Mouse (Mus musculus): ENCODE measurements at regions not wholly inside any gene's neighbourhood (a gene's known extent, or its start where the extent isn't known, plus 50 kb on each side); places are given as distances from the start of the nearest gene placed in this dataset.

DNA sequence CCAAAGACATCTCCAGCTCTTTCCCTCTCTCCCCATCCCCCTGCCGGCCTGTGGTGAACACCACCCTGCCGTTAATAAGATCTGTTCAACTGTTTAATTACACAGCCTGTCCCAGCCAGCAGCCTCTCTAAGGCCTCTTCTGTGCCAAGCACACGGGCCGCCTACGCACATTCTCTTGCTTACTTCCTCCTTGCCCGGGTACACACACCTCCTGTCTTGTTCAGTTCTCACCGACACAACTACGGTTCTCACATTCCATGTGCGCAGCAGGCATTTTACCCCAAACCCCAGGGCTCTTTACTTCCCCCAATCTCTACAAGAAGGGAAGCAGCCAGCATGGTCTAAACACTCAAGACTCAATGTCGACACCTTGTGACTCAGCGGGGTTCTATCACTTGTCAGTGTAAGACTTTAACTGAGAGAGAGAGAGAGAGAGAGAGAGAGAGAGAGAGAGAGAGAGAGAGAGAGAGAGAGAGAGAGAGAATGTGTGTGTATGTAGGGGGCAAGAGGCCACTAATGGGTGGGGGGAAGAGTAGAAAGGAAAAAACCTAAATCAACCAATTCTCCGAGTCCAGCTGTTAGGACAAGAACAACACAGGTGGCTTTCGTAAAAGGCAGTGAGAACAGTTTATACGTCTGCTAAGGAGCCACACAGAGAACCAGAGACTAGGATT is 120.8 kb upstream of the Klf14 start:
- no peak overlapping the region for H3K27ac ChIP-seq
- no peak overlapping the region for H3K4me2 ChIP-seq (replicated peaks)
- ATAC-seq (ENCODE audit: low FRiP score, low read depth) = no peak
- H3K27me3 ChIP-seq (replicated peaks) = no peaks in the 10 kb centered on the region
- no peaks in the 10 kb centered on the region; the same call in 1 of the 2 replicates for H3K4me1 ChIP-seq
- no peak overlapping the region for H3K4me3 ChIP-seq
- H3K36me3 ChIP-seq = no peaks in the 10 kb centered on the region
- WGBS = 78% methylated on average over 14 of the region's 14 CpGs
- no peak overlapping the region for H3K9ac ChIP-seq
- H3K9me3 ChIP-seq = no peaks in the 10 kb centered on the region

DNA sequence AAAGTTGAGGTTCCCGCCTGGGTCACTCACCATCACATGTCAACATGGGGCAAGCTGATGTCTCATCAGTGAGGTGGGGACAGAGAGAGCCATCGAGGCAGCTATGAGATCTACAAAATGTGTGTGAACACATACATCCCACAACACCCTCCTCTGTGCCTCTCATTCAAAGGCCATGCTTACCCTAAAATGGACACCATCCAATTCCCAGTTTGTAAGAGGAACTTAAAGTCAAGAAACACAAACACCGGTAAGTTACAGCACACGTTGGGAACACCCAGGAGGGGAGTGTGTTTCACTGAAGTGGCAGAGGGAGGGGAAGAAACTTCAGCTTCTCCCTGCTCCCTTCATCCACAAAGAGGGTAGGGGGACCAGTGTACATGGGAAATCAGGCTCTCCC is 121.4 kb upstream of the Klf14 start:
- Histone ChIP-seq H3K4me1 (no peaks in the 10 kb centered on the region; the same call in 1 of the 2 replicates), H3K4me2 (replicated peaks) (no peak overlapping the region), H3K36me3 (no peaks in the 10 kb centered on the region), H3K27ac (no peak overlapping the region), H3K9ac (no peak overlapping the region), H3K9me3 (no peaks in the 10 kb centered on the region), H3K27me3 (replicated peaks) (no peaks in the 10 kb centered on the region), H3K4me3 (no peak overlapping the region)
- WGBS = 84% methylated on average over 4 of the region's 4 CpGs
- no peak for ATAC-seq (ENCODE audit: low FRiP score, low read depth)

DNA sequence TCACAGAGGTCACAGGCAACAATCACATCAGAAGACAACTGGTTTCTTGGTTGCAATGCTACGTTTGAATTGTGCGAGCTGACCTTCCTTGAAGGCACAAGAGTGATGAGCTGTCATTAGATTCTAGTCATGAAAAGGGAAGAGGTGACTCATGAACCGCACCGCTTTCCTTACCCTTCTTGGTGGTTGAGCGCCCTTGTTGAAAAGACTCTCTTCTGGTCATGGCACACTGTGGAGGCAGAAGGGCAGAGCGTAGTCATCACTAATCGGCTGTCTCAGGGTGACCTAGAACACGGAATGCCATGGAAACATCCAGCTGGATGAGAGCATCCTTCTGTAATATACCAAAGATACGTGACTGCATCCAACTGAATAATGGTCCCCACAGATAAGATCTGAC is 121.8 kb upstream of the Klf14 start:
- no peak for ATAC-seq (ENCODE audit: low FRiP score, low read depth)
- Histone ChIP-seq H3K4me2 (replicated peaks) (no peak overlapping the region), H3K27me3 (replicated peaks) (no peaks in the 10 kb centered on the region), H3K4me3 (no peak overlapping the region), H3K9me3 (no peaks in the 10 kb centered on the region), H3K36me3 (no peaks in the 10 kb centered on the region), H3K9ac (no peak overlapping the region), H3K27ac (no peak overlapping the region), H3K4me1 (no peaks in the 10 kb centered on the region; the same call in 1 of the 2 replicates)
- WGBS = 91% methylated on average over 9 of the region's 9 CpGs

DNA sequence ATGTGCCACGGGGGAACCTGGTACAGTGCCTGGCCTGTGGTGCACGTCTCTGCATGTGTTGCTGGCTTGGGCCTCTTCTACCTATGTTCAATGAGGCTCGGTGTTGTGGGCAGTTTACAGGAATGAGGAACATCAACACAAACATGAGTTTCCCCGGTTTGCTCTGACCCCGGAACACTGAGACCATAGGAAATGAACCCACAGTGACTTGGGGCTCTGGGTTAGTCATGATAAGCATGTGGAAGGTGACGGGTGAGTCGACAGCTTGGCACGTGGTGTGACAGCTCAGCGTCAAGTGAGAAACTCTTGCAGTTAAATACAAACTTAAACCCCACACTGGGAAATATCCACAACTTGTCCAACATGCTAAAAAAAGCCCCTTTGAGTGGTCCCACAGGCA is 122.4 kb upstream of the Klf14 start:
- Histone ChIP-seq H3K4me1 (no peaks in the 10 kb centered on the region; the same call in 1 of the 2 replicates), H3K27me3 (replicated peaks) (no peaks in the 10 kb centered on the region), H3K4me3 (no peak overlapping the region), H3K4me2 (replicated peaks) (no peak overlapping the region), H3K27ac (no peak overlapping the region), H3K9ac (no peak overlapping the region), H3K36me3 (no peaks in the 10 kb centered on the region), H3K9me3 (no peaks in the 10 kb centered on the region)
- WGBS = 95% methylated on average over 9 of the region's 9 CpGs
- ATAC-seq (ENCODE audit: low FRiP score, low read depth) = no peak

DNA sequence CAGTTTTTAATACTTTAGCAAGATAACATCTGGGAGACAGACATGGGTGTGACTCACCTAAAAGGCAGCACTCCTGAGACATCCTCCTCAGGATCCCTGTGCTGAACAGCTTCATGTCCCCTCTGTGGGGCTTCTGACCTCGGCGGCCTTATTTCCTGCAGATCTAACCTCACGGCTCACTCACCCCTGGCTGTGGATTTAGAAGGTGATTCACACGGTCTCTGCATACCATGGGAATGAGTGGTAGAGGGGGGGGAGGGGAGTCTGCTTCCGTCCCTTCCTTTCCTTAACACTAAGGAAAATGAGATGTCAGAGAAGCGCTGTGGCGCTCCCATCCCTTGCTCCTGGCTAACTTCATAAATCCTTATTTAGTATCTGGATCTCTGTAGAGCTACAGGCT is 123.1 kb upstream of the Klf14 start:
- Histone ChIP-seq H3K9me3 (no peaks in the 10 kb centered on the region), H3K9ac (no peak overlapping the region), H3K27ac (no peak overlapping the region), H3K4me2 (replicated peaks) (no peak overlapping the region), H3K4me1 (no peaks in the 10 kb centered on the region), H3K4me3 (no peak overlapping the region), H3K36me3 (no peaks in the 10 kb centered on the region), H3K27me3 (replicated peaks) (no peaks in the 10 kb centered on the region)
- ATAC-seq (ENCODE audit: low FRiP score, low read depth) = no peak
- 73% methylated on average over 7 of the region's 7 CpGs for WGBS

DNA sequence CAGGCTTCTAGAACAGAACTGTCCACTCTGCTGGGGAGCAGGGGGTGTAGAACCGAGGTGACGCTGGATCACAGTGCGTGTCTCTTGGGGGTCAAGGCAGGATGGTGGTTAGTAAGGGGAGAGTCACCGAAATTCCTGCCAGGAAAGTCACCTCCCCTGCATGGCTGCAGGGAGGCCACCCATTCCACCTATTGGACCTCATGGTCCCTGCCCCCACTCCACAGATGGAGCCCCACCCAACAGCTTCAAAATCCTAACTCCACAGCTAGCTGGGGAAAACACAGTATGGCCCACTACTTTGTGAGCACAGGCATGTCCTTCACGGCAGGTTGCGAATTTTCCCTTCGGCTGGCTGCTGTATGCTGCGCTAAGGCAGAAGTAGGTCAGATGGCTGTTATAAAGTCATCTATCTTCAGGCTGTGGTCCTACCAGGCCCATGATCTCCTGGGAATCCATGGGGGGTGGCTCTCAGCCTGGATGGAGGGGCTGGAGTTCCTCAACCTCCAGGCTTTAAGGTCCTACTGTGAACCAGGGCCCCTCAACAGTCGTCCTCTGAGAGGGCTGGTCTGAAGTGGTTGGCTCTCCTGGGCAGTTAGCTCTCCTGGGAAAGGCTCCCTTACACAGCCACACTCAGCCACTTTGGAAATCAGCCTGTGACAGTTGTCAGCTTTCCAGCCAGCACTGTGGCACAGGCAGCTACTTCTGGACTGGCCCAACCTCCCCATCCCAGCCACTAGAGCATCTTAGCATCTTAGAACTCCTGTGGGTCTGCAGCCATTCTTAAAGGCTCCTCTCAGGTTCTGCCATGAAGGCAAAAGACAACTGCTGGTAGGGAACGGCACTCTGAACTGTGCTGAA is 124.0 kb upstream of the Klf14 start:
- no peaks in the 10 kb centered on the region for H3K27me3 ChIP-seq (replicated peaks)
- H3K4me1 ChIP-seq = 0 out of 2 replicates have a peak, but pooled peaks cover 5% of the 10 kb centered on the region
- H3K9me3 ChIP-seq = no peaks in the 10 kb centered on the region
- ATAC-seq (ENCODE audit: low FRiP score, low read depth) = no peak
- H3K4me2 ChIP-seq (replicated peaks) = no peak overlapping the region
- H3K4me3 ChIP-seq = no peak overlapping the region
- WGBS = 75% methylated on average over 10 of the region's 10 CpGs
- no peak overlapping the region for H3K27ac ChIP-seq
- H3K36me3 ChIP-seq = no peaks in the 10 kb centered on the region
- H3K9ac ChIP-seq = no peak overlapping the region

DNA sequence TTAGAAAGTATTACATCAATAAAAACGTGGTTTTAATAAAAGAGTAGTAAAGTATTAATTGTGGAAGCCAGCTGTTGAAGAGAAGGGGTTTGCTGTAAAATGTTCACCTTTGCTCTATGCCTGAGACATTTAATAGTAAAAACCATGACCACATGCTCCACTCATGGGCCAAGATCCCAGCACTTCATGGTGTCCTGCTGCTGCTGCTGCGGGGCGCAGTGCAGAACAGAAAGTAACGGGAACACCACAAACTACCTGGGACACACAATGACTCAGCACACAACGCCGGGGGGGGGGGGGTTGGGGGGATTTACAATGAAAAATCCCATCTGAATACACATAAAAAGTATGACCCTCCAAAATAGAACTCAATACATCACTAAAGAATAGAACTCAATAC is 124.8 kb upstream of the Klf14 start:
- no peak for ATAC-seq (ENCODE audit: low FRiP score, low read depth)
- 86% methylated on average over 6 of the region's 6 CpGs for WGBS

DNA sequence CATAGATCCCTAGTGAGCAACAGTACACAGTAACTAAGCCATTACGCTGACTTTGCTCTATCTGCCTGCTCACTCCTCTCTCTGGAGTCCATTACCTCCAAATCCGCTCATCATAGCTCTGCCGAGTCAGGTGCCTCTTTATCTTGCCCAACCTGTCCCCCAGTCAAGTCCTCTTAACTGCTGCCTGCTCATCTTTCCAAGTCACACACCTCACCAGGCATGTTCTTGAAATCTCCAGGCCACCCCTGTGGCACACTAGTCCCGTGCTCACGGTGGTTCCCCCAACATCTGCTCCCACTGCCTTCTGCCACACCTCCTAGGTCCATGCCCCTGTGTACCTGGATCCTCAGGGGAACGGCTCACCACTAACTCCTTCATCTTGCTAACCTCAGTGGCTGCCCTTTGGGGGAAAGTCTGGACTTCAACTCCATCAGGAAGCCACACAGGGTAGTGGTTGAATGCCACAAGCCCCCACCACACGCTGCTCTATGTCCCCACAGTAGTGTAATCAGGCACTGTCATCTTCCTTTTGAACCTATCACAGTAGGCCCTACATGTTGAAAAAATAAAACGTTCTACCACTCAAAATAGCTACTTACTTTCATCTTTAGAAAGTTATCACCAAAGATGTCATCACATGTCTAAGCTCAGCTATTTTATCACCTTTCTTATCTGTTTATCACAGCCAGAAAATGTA is 126.3 kb upstream of the Klf14 start:
- H3K9ac ChIP-seq = no peak overlapping the region
- no peak overlapping the region for H3K4me2 ChIP-seq (replicated peaks)
- H3K4me3 ChIP-seq = no peak overlapping the region
- H3K36me3 ChIP-seq = no peaks in the 10 kb centered on the region
- WGBS = 92% methylated on average over 8 of the region's 8 CpGs
- H3K27me3 ChIP-seq (replicated peaks) = no peaks in the 10 kb centered on the region
- no peaks in the 10 kb centered on the region for H3K9me3 ChIP-seq
- H3K4me1 ChIP-seq = peaks cover 23% of the 10 kb centered on the region
- no peak for ATAC-seq (ENCODE audit: low FRiP score, low read depth)
- H3K27ac ChIP-seq = no peak overlapping the region

More for the DNA sequence above, 124.8 kb upstream of the Klf14 start:
- H3K9me3 ChIP-seq = no peaks in the 10 kb centered on the region
- H3K4me2 ChIP-seq (replicated peaks) = no peak overlapping the region
- H3K9ac ChIP-seq = no peak overlapping the region
- peaks cover 14% of the 10 kb centered on the region for H3K4me1 ChIP-seq
- H3K27me3 ChIP-seq (replicated peaks) = no peaks in the 10 kb centered on the region
- H3K36me3 ChIP-seq = no peaks in the 10 kb centered on the region
- no peak overlapping the region for H3K4me3 ChIP-seq
- no peak overlapping the region for H3K27ac ChIP-seq

DNA sequence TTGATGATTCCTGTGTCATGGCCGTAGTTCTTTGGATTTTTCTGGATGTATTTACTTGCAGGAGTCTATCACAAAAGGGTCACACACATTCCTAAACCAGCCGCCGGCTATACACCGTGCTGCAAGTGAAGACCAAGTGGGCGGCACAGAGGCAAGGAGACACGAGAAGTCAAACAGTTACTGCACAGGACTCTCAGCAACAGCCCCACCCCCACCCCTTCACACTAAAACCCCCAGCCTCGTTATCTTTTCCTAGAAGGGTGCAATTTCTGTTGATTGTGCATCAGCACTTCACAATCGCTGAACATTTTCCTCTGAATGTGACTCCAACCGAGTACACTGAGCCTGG is 126.9 kb upstream of the Klf14 start:
- no peaks in the 10 kb centered on the region for H3K9me3 ChIP-seq
- H3K4me3 ChIP-seq = no peak overlapping the region
- WGBS = 62% methylated on average over 9 of the region's 9 CpGs
- no peaks in the 10 kb centered on the region for H3K27me3 ChIP-seq (replicated peaks)
- H3K36me3 ChIP-seq = no peaks in the 10 kb centered on the region
- no peak overlapping the region for H3K4me2 ChIP-seq (replicated peaks)
- no peak overlapping the region for H3K27ac ChIP-seq
- H3K9ac ChIP-seq = no peak overlapping the region
- ATAC-seq (ENCODE audit: low FRiP score, low read depth) = no peak
- H3K4me1 ChIP-seq = peaks cover 23% of the 10 kb centered on the region

DNA sequence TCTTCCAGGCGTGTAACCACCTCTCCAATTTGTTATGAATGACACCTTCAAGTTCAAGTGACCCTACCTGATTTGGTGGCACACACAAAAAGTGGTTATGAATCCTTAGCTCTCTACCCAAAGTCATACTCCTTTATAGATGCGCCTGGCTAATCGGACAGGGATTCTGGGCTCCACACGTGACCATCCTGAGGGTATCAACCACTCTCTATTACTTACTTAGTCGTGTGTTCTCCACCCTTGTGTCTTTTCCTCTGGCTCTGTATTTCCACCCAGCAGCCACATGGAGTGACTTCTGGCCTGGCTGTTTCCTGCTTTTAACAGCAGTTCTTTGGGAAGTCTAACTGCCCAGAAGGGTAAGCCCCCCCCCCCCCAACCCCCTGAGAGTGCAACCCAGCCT is 127.4 kb upstream of the Klf14 start:
- no peak for ATAC-seq (ENCODE audit: low FRiP score, low read depth)

DNA sequence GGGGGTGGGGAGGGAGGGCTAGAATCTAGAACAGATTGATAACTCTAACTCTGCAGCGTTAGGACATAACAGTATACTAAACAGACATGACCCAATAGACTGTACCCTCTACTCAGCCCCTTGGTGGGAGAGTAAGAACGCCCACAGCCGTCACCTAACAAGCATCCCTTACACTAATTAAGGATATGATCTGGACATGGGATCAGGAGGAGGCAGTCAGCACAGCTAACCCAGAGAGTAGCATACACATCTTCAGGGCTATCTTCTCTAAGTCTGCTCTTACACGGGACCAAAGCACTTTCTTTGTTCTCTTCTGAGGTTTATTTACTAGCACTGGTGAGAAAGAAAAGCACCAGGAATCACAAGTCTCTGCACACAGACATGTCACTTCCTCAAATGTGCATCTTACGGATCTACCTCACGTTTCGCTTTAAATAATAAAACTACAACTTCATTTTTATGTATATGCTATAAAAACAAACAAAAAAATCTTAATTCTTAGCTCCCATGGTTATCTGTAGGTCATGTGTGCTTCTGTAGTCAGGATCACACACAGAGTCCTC is 128.0 kb upstream of the Klf14 start:
- Histone ChIP-seq H3K4me3 (no peak overlapping the region), H3K9ac (no peak overlapping the region), H3K36me3 (no peaks in the 10 kb centered on the region), H3K27ac (no peak overlapping the region), H3K9me3 (no peaks in the 10 kb centered on the region), H3K27me3 (replicated peaks) (no peaks in the 10 kb centered on the region), H3K4me2 (replicated peaks) (no peak overlapping the region), H3K4me1 (peaks cover 23% of the 10 kb centered on the region)
- ATAC-seq (ENCODE audit: low FRiP score, low read depth) = no peak
- 75% methylated on average over 7 of the region's 7 CpGs for WGBS

More for the DNA sequence above, 127.4 kb upstream of the Klf14 start:
- no peak overlapping the region for H3K4me2 ChIP-seq (replicated peaks)
- no peaks in the 10 kb centered on the region for H3K36me3 ChIP-seq
- no peaks in the 10 kb centered on the region for H3K9me3 ChIP-seq
- WGBS = 84% methylated on average over 5 of the region's 5 CpGs
- H3K4me3 ChIP-seq = no peak overlapping the region
- H3K9ac ChIP-seq = no peak overlapping the region
- H3K4me1 ChIP-seq = peaks cover 23% of the 10 kb centered on the region
- H3K27ac ChIP-seq = no peak overlapping the region
- H3K27me3 ChIP-seq (replicated peaks) = no peaks in the 10 kb centered on the region

DNA sequence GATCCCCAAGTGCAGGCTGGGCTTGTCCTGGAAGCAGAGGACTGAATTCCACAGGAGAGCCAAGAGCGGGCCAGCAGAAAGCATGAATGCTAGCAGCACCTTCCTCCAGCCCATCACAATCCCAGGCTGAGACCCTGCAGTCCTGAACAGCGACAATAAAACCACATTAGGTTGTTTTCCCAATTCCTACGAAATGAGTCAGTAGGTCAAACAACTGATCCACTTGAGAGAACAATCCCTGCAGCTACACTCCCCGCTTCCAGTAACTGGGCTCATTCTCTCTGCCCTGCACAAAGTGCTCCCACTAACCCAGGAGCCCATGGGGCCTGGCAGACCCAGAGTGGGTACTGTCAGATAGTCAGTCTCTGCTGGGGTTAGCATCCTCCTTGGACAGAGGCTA is 128.6 kb upstream of the Klf14 start:
- peaks cover 23% of the 10 kb centered on the region for H3K4me1 ChIP-seq
- 37% methylated on average over 4 of the region's 4 CpGs for WGBS
- no peaks in the 10 kb centered on the region for H3K36me3 ChIP-seq
- H3K4me2 ChIP-seq (replicated peaks) = no peak overlapping the region
- H3K4me3 ChIP-seq = no peak overlapping the region
- no peaks in the 10 kb centered on the region for H3K27me3 ChIP-seq (replicated peaks)
- no peaks in the 10 kb centered on the region for H3K9me3 ChIP-seq
- no peak overlapping the region for H3K9ac ChIP-seq
- no peak for ATAC-seq (ENCODE audit: low FRiP score, low read depth)
- no peak overlapping the region for H3K27ac ChIP-seq

Data from neural tube, embryonic 12.5 days (tissue).